Mouse (Mus musculus) heart, adult 2 months (tissue): ENCODE results near the gene 4930407I10Rik. TPM values are rescaled to one million over a fixed set of nuclear protein-coding genes. Genes with fewer than 3 reads are reported as not detected.

Source experiments
- DNase-seq, 2 experiments: peaks; one replicate each; pipeline ENCODE4 v3.0.0; 2021
- H3K27ac ChIP-seq: fragments of 200-600 bp; 2 replicates; pipeline ENCODE4 v1.8.1; 2022
- H3K27me3 ChIP-seq: fragments of 200-500 bp; 2 replicates; pipeline ENCODE4 v1.6.1; 2012; ENCODE audit warnings: mild to moderate bottlenecking, low read length, inconsistent platforms, mixed read lengths; ENCODE audit not compliant: control insufficient read depth, insufficient read depth
- H3K36me3 ChIP-seq: fragments of 200-500 bp; 2 replicates; pipeline ENCODE4 v1.6.1; 2012; ENCODE audit warnings: low read length, inconsistent platforms; ENCODE audit not compliant: control insufficient read depth, insufficient read depth
- H3K4me1 ChIP-seq: fragments of 200-500 bp; 2 replicates; pipeline ENCODE4 v1.6.1; 2011; ENCODE audit warnings: low read length; ENCODE audit not compliant: control insufficient read depth, insufficient read depth
- H3K4me3 ChIP-seq: fragments of 200-600 bp; 2 replicates; pipeline ENCODE4 v1.8.1; 2022
- H3K79me2 ChIP-seq: fragments of 200-500 bp; replicated peaks from 2 replicates; pipeline ENCODE4 v1.6.1; 2012; ENCODE audit warnings: mild to moderate bottlenecking, inconsistent platforms, low read length, moderate library complexity, mixed read lengths; ENCODE audit not compliant: control insufficient read depth, insufficient read depth
- H3K9ac ChIP-seq: fragments of 200-500 bp; 2 replicates; pipeline ENCODE4 v1.6.1; 2012; ENCODE audit warnings: low read depth, mild to moderate bottlenecking, control low read depth, inconsistent platforms, low read length, mixed read lengths
- CTCF ChIP-seq: fragments of 200-600 bp; IDR thresholded peaks from 2 replicates; pipeline ENCODE4 v1.8.1; 2022; ENCODE audit warnings: antibody characterized with exemption, mild to moderate bottlenecking, moderate library complexity
- EP300 ChIP-seq: fragments of 200-500 bp; IDR thresholded peaks from 2 replicates; pipeline ENCODE4 v1.6.1; 2011; ENCODE audit warnings: low read depth, low read length, control low read depth; ENCODE audit not compliant: insufficient read depth
- POLR2A ChIP-seq: fragments of 200-500 bp; IDR thresholded peaks from 2 replicates; pipeline ENCODE4 v1.6.1; 2011; ENCODE audit warnings: mild to moderate bottlenecking, low read depth, low read length, control low read depth; ENCODE audit not compliant: insufficient read depth
- WGBS: fragments of 180-500 bp; shearing (Covaris S2); methylation state at CpG from one replicate; pipeline ENCODE4 v1.1.7; 2018; 5-methylcytosine and 5-hydroxymethylcytosine counted together
- intact Hi-C: fragments of 180-260 bp; cut with DNase I; formaldehyde crosslinking; loops from one replicate; pipeline ENCODE4 v1.15.1; 2025
- polyA plus RNA-seq: library from polyadenylated mRNA; depleted of rRNA; stranded (reverse); fragments of >200 nt; gene quantifications from 2 replicates; pipeline ENCODE4 v1.2.3, GENCODE M21; 2012
- total RNA-seq, 2 experiments: library from RNA; stranded (reverse); gene quantifications; 2 replicates each; pipeline ENCODE4 v1.2.3; 2021

The 4930407I10Rik gene
- total and polyA plus RNA-seq, 3 experiments = not detected

- Histone ChIP-seq H3K79me2 (no peaks in the 10 kb centered on the region), H3K36me3 (no peaks in the 10 kb centered on the region; the same call in 1 of the 2 replicates), H3K4me1 (peaks cover 1% of the 10 kb centered on the region; the same call in 1 of the 2 replicates), H3K27me3 (no peaks in the 10 kb centered on the region), H3K4me3 (peak overlapping the region; percentile 68), H3K27ac (no peak overlapping the region), H3K9ac (peak overlapping the region; percentile 87)
- no peak for DNase-seq
- 16% methylated on average over 6 of the region's 6 CpGs for whole genome bisulfite sequencing
- TF ChIP-seq POLR2A (no peak), CTCF (no peak), EP300 (no peak)
- intact Hi-C loops = no loop called here
Observed at GRCm38 (mm10) chr15:82016830-82017229, 42.1 kb upstream of the 4930407I10Rik start.

DNA sequence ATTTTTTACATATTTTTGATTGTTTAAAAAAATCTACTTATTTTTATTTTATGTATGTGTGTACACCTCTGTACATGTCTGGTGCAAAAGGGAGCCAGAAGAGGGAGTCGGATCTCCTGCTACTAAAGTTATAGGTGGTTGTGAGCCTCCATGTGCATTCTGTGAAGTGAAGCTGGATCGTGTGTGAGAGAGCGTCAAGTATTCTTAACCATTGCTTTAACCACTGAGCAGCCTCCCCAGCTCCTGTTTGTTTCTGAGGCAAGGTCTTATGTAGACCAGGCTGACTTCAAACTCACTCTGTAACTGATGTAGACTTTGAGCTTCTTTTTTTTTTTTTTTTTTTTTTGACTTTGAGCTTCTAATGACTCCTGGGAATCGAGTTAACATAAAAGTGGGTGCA, 41.5 kb upstream of the 4930407I10Rik start:
- Histone ChIP-seq H3K27ac (no peak overlapping the region), H3K4me1 (peaks cover 1% of the 10 kb centered on the region; the same call in 1 of the 2 replicates), H3K9ac (no peak overlapping the region), H3K27me3 (no peaks in the 10 kb centered on the region), H3K36me3 (no peaks in the 10 kb centered on the region; the same call in 1 of the 2 replicates), H3K79me2 (no peaks in the 10 kb centered on the region), H3K4me3 (no peak overlapping the region)
- WGBS = 85% methylated on average over 4 of the region's 4 CpGs
- no peak for DNase-seq
- TF ChIP-seq CTCF = no peak
- intact Hi-C loops = no loop called here

GRCm38 (mm10) chr15:82019288-82019687, 39.7 kb upstream of the 4930407I10Rik start:
- DNase-seq = no peak
- Histone ChIP-seq H3K4me3 (no peak overlapping the region), H3K79me2 (no peaks in the 10 kb centered on the region), H3K27me3 (no peaks in the 10 kb centered on the region), H3K9ac (no peak overlapping the region), H3K4me1 (peaks cover 1% of the 10 kb centered on the region; the same call in 1 of the 2 replicates), H3K27ac (no peak overlapping the region), H3K36me3 (no peaks in the 10 kb centered on the region; the same call in 1 of the 2 replicates)
- intact Hi-C loops = no loop called here
- WGBS = 50% methylated on average over 3 of the region's 3 CpGs
- no peak for TF ChIP-seq POLR2A
- TF ChIP-seq EP300 = no peak
- no peak for TF ChIP-seq CTCF

DNA sequence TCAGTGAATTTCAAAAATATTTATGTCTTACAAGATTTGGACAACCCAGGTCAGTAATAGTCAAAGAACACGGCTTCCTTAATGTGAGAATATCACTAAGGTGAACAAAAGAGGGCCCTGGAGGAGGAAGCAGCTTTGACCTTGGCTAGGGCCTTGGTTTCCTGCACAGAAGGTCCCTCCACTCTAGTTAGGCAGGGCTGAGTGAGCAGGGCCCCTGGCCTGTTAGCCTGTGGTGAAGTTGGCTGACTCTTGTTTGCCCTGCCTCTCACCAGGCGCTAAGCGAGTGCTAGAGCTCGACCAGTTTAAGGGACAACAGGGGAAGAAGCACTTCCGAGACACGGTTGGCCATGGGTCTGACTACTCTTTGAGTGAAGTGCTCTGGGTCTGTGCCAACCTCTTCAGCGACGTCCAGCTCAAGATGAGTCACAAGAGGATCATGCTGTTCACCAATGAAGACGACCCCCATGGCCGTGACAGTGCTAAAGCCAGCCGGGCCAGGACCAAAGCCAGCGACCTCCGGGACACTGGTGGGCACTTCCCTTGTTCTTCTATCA, 36.3 kb upstream of the 4930407I10Rik start:
- no peaks in the 10 kb centered on the region for H3K36me3 ChIP-seq
- intact Hi-C loops = no loop called here
- 40% methylated on average over 13 of the region's 13 CpGs for WGBS
- no peaks in the 10 kb centered on the region for H3K79me2 ChIP-seq
- TF ChIP-seq EP300 = no peak
- TF ChIP-seq POLR2A = no peak
- no peak for TF ChIP-seq CTCF
- no peak overlapping the region for H3K27ac ChIP-seq
- no peak overlapping the region for H3K9ac ChIP-seq
- peak in 1 of 2 experiments; percentile 7 for DNase-seq
- H3K4me1 ChIP-seq = no peaks in the 10 kb centered on the region
- no peaks in the 10 kb centered on the region for H3K27me3 ChIP-seq
- H3K4me3 ChIP-seq = no peak overlapping the region

DNA sequence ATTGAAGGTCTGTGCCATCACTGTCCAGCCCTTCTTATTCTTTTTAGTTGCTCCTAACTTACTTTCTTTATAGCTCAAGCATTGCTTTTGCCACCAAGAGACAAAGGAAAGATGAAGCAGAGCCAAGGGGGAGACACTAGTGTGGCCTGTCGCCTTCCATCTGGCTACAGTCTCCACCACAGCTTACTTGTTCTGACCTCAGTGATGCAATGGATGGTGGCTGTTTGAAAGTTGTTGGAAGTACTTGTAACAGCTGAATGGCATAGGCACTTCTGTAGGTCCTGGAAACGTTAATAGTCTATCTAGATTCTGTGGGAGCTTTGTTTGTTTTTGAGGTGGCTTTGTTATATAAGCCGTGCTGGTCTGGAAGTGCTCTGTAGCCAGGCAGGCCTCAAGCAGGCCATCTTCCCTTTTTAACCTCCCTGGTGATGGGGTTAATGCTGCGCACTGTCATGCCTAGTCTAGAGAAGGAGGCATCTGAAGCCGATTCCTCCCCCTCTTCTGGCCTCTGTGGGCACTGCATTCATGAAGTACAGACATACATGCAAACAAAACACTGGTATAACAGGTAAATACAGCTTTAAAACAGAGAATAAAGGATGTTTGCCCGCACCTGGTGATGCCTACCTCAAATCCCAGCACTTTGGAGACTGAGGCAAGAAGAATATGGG, 34.9 kb upstream of the 4930407I10Rik start:
- TF ChIP-seq CTCF (no peak), EP300 (no peak), POLR2A (no peak)
- H3K27ac ChIP-seq = no peak overlapping the region
- no peak for DNase-seq
- 87% methylated on average over 6 of the region's 6 CpGs for WGBS
- H3K9ac ChIP-seq = no peak overlapping the region
- intact Hi-C loops = no loop called here
- no peaks in the 10 kb centered on the region for H3K36me3 ChIP-seq
- no peaks in the 10 kb centered on the region for H3K4me1 ChIP-seq
- H3K79me2 ChIP-seq = no peaks in the 10 kb centered on the region
- H3K27me3 ChIP-seq = no peaks in the 10 kb centered on the region
- no peak overlapping the region for H3K4me3 ChIP-seq

DNA sequence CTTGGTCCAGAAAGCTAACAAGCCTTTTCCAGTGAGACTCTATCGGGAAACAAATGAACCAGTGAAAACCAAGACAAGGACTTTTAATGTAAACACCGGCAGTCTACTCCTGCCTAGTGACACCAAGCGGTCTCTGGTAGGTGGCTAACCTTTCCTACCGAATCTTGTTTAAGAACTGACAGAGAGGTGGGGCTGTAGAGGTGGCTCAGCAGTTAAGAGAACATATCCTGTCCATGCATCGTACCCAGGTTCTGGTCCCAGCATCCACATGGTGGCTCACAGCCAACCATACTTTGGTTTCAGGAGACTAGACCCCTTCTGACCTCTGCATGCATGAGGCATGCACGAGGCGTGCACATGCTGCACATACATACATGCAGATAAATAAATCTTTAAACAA, 31.7 kb upstream of the 4930407I10Rik start:
- TF ChIP-seq CTCF = no peak
- TF ChIP-seq POLR2A = no peak
- TF ChIP-seq EP300 = no peak
- Histone ChIP-seq H3K36me3 (no peaks in the 10 kb centered on the region), H3K27ac (no peak overlapping the region)

More for the DNA sequence above, 31.7 kb upstream of the 4930407I10Rik start:
- intact Hi-C loops = no loop called here
- Histone ChIP-seq H3K9ac (no peak overlapping the region), H3K79me2 (no peaks in the 10 kb centered on the region), H3K27me3 (no peaks in the 10 kb centered on the region), H3K4me3 (no peak overlapping the region), H3K4me1 (no peaks in the 10 kb centered on the region)
- DNase-seq = no peak
- 89% methylated on average over 7 of the region's 7 CpGs for WGBS
